15 mouse cellular contexts compared by ENCODE assay signal in genomic region chrX:108729068-108729467, GRCm38 (mm10).
A peak's percentile ranks its signal among the peaks of the same experiment; 100 is the strongest.
DNase-seq lines count a peak whose midpoint lies in the region; ATAC-seq lines count a peak whose summit lies in the region.
"Had no signal": no experiment of that assay in that cellular context is flagged by ENCODE, and none has a peak within 500 bp of the region (broad histone marks: within the 10 kb centered on the region; RNA-seq: fewer than 3 reads in every experiment).

No protein-coding gene starts in this region.

- peak; percentile 33; the same call in 1 of the 2 replicates for ATAC-seq in embryonic facial prominence, embryonic 14.5 days (ENCODE audit: low read depth)
- peak; percentile 54 for ATAC-seq in hindbrain, embryonic 16.5 days
- ATAC-seq in hindbrain, embryonic 14.5 days (ENCODE audit: low FRiP score), result no peak
- ATAC-seq in midbrain, embryonic 14.5 days (ENCODE audit: low FRiP score, low TSS enrichment), result no peak
- no peak for ATAC-seq in midbrain, embryonic 13.5 days
- ATAC-seq: intestine, embryonic 15.5 days had no signal

- no peaks in the 10 kb centered on the region for H3K27me3 ChIP-seq in embryonic facial prominence, embryonic 14.5 days (replicated peaks; ENCODE audit: control insufficient read depth, insufficient read depth, low read length)
- H3K27me3 ChIP-seq in embryonic facial prominence, embryonic 10.5 days (replicated peaks; ENCODE audit: low read depth, poor library complexity, severe bottlenecking), result no peaks in the 10 kb centered on the region
- no peaks in the 10 kb centered on the region for H3K27me3 ChIP-seq in hindbrain, embryonic 16.5 days (replicated peaks; ENCODE audit: control insufficient read depth, insufficient read depth, low read length)
- no peaks in the 10 kb centered on the region for H3K27me3 ChIP-seq in hindbrain, embryonic 14.5 days (ENCODE audit: control insufficient read depth, insufficient read depth, low read length)
- H3K27me3 ChIP-seq in midbrain, embryonic 14.5 days (ENCODE audit: control insufficient read depth, insufficient read depth, low read length), result no peaks in the 10 kb centered on the region
- no peaks in the 10 kb centered on the region for H3K27me3 ChIP-seq in midbrain, embryonic 13.5 days
- H3K27me3 ChIP-seq: intestine, embryonic 15.5 days; midbrain, embryonic 12.5 days; stomach, embryonic 15.5 days had no signal

- H3K9me3 ChIP-seq in embryonic facial prominence, embryonic 14.5 days (ENCODE audit: control insufficient read depth, low read length), result no peaks in the 10 kb centered on the region
- no peaks in the 10 kb centered on the region for H3K9me3 ChIP-seq in embryonic facial prominence, embryonic 10.5 days
- H3K9me3 ChIP-seq in hindbrain, embryonic 16.5 days (ENCODE audit: control insufficient read depth, low read length), result no peaks in the 10 kb centered on the region
- H3K9me3 ChIP-seq in hindbrain, embryonic 14.5 days (ENCODE audit: control insufficient read depth, low read length), result no peaks in the 10 kb centered on the region
- no peaks in the 10 kb centered on the region for H3K9me3 ChIP-seq in midbrain, embryonic 14.5 days (ENCODE audit: control insufficient read depth, low read length)
- H3K9me3 ChIP-seq in midbrain, embryonic 13.5 days, result no peaks in the 10 kb centered on the region
- H3K9me3 ChIP-seq: intestine, embryonic 15.5 days; midbrain, embryonic 12.5 days; stomach, embryonic 15.5 days had no signal

- no peak overlapping the region for H3K4me2 ChIP-seq in embryonic facial prominence, embryonic 14.5 days (ENCODE audit: low read depth, low read length)
- no peak overlapping the region for H3K4me2 ChIP-seq in hindbrain, embryonic 16.5 days (ENCODE audit: low read length)
- H3K4me2 ChIP-seq in hindbrain, embryonic 14.5 days (replicated peaks), result no peak overlapping the region
- H3K4me2 ChIP-seq in midbrain, embryonic 14.5 days (ENCODE audit: low read length), result no peak overlapping the region
- H3K4me2 ChIP-seq in midbrain, embryonic 13.5 days (replicated peaks), result no peak overlapping the region
- H3K4me2 ChIP-seq: intestine, embryonic 15.5 days; midbrain, embryonic 12.5 days; stomach, embryonic 15.5 days had no signal

- H3K9ac ChIP-seq in embryonic facial prominence, embryonic 14.5 days (ENCODE audit: low read depth, low read length), result no peak overlapping the region
- H3K9ac ChIP-seq in hindbrain, embryonic 16.5 days (ENCODE audit: low read depth, low read length), result no peak overlapping the region
- H3K9ac ChIP-seq in hindbrain, embryonic 14.5 days, result no peak overlapping the region
- H3K9ac ChIP-seq in midbrain, embryonic 14.5 days (replicated peaks; ENCODE audit: low read length), result no peak overlapping the region
- H3K9ac ChIP-seq in midbrain, embryonic 13.5 days (replicated peaks), result no peak overlapping the region
- H3K9ac ChIP-seq: intestine, embryonic 15.5 days; midbrain, embryonic 12.5 days; stomach, embryonic 15.5 days had no signal

- WGBS in embryonic facial prominence, embryonic 14.5 days, result 67% methylated on average over 3 of the region's 3 CpGs
- 86% methylated on average over 3 of the region's 3 CpGs for WGBS in embryonic facial prominence, embryonic 10.5 days
- WGBS in hindbrain, embryonic 16.5 days, result 71% methylated on average over 3 of the region's 3 CpGs
- WGBS in hindbrain, embryonic 14.5 days, result 66% methylated on average over 3 of the region's 3 CpGs
- 62% methylated on average over 3 of the region's 3 CpGs for WGBS in midbrain, embryonic 14.5 days
- WGBS in midbrain, embryonic 13.5 days, result 80% methylated on average over 3 of the region's 3 CpGs

- no peaks in the 10 kb centered on the region for H3K36me3 ChIP-seq in embryonic facial prominence, embryonic 14.5 days (ENCODE audit: control insufficient read depth, insufficient read depth, low read length)
- H3K36me3 ChIP-seq in embryonic facial prominence, embryonic 10.5 days (replicated peaks), result no peaks in the 10 kb centered on the region
- no peaks in the 10 kb centered on the region for H3K36me3 ChIP-seq in hindbrain, embryonic 16.5 days (ENCODE audit: control insufficient read depth, insufficient read depth, low read length)
- H3K36me3 ChIP-seq in hindbrain, embryonic 14.5 days (replicated peaks; ENCODE audit: control insufficient read depth, insufficient read depth), result no peaks in the 10 kb centered on the region
- no peaks in the 10 kb centered on the region for H3K36me3 ChIP-seq in midbrain, embryonic 14.5 days (ENCODE audit: control insufficient read depth, insufficient read depth, low read length)
- H3K36me3 ChIP-seq in midbrain, embryonic 13.5 days, result no peaks in the 10 kb centered on the region
- H3K36me3 ChIP-seq: intestine, embryonic 15.5 days; midbrain, embryonic 12.5 days; stomach, embryonic 15.5 days had no signal

- no peaks in the 10 kb centered on the region for H3K4me1 ChIP-seq in embryonic facial prominence, embryonic 14.5 days (ENCODE audit: control insufficient read depth, insufficient read depth, low read length)
- H3K4me1 ChIP-seq in embryonic facial prominence, embryonic 10.5 days, result 0 out of 2 replicates have a peak, but pooled peaks cover 2% of the 10 kb centered on the region
- no peaks in the 10 kb centered on the region for H3K4me1 ChIP-seq in hindbrain, embryonic 16.5 days (ENCODE audit: control insufficient read depth, insufficient read depth, low read depth, low read length)
- H3K4me1 ChIP-seq in hindbrain, embryonic 14.5 days (replicated peaks; ENCODE audit: control insufficient read depth, insufficient read depth, low read length), result no peaks in the 10 kb centered on the region
- no peaks in the 10 kb centered on the region for H3K4me1 ChIP-seq in midbrain, embryonic 14.5 days (ENCODE audit: control insufficient read depth, insufficient read depth, low read length)
- no peaks in the 10 kb centered on the region for H3K4me1 ChIP-seq in midbrain, embryonic 13.5 days (replicated peaks)
- H3K4me1 ChIP-seq: intestine, embryonic 15.5 days; midbrain, embryonic 12.5 days; stomach, embryonic 15.5 days had no signal

- no peak overlapping the region for H3K27ac ChIP-seq in embryonic facial prominence, embryonic 14.5 days (replicated peaks; ENCODE audit: low read depth, low read length)
- H3K27ac ChIP-seq in embryonic facial prominence, embryonic 10.5 days (replicated peaks), result no peak overlapping the region
- H3K27ac ChIP-seq in hindbrain, embryonic 16.5 days (ENCODE audit: low read depth, low read length), result no peak overlapping the region
- H3K27ac ChIP-seq in hindbrain, embryonic 14.5 days, result no peak overlapping the region
- no peak overlapping the region for H3K27ac ChIP-seq in midbrain, embryonic 14.5 days (replicated peaks; ENCODE audit: low read depth, low read length)
- H3K27ac ChIP-seq in midbrain, embryonic 13.5 days, result no peak overlapping the region
- H3K27ac ChIP-seq: intestine, embryonic 15.5 days; midbrain, embryonic 12.5 days; stomach, embryonic 15.5 days had no signal

- peak; percentile 24 for DNase-seq in embryonic facial prominence, embryonic 14.5 days (ENCODE audit: low spot score)
- DNase-seq in embryonic facial prominence, embryonic 10.5 days (ENCODE audit: low spot score), result no peak
- no peak for DNase-seq in hindbrain, embryonic 14.5 days (ENCODE audit: low spot score)
- peak; percentile 8 for DNase-seq in midbrain, embryonic 14.5 days
- peak; percentile 1 for DNase-seq in retina, embryonic 14.5 days (ENCODE audit: low spot score)
- no peak for DNase-seq in liver
- DNase-seq: B cell, adult 2 months; cerebellum, adult 8-10 months; kidney, postnatal 25 days; right cerebral cortex, postnatal 4 days had no signal

- H3K4me3 ChIP-seq in embryonic facial prominence, embryonic 14.5 days (ENCODE audit: low read depth, low read length), result no peak overlapping the region
- no peak overlapping the region for H3K4me3 ChIP-seq in embryonic facial prominence, embryonic 10.5 days
- no peak overlapping the region for H3K4me3 ChIP-seq in hindbrain, embryonic 16.5 days (ENCODE audit: low read length)
- no peak overlapping the region for H3K4me3 ChIP-seq in hindbrain, embryonic 14.5 days (replicated peaks; ENCODE audit: low read length)
- no peak overlapping the region for H3K4me3 ChIP-seq in midbrain, embryonic 14.5 days (replicated peaks; ENCODE audit: low read depth, low read length)
- H3K4me3 ChIP-seq in midbrain, embryonic 13.5 days (replicated peaks), result no peak overlapping the region
- H3K4me3 ChIP-seq: intestine, embryonic 15.5 days; midbrain, embryonic 12.5 days; stomach, embryonic 15.5 days had no signal

Comparison
In these comparisons a context has a peak if more than half of its experiments do, and no peak if none do; other contexts are left out.
1. ATAC-seq: peak in embryonic facial prominence, embryonic 14.5 days (single experiment) and hindbrain, embryonic 16.5 days (single experiment); none in hindbrain, embryonic 14.5 days (single experiment), midbrain, embryonic 14.5 days (single experiment) and midbrain, embryonic 13.5 days (single experiment).
2. DNase-seq: peak in embryonic facial prominence, embryonic 14.5 days (single experiment), midbrain, embryonic 14.5 days (single experiment) and retina, embryonic 14.5 days (single experiment); none in embryonic facial prominence, embryonic 10.5 days (single experiment), hindbrain, embryonic 14.5 days (single experiment) and liver (single experiment).